Comparison of ENCODE assay signal across 10 mouse cellular contexts in genomic region chr12:108435444-108436015, GRCm38 (mm10).
DNase-seq lines count a peak whose midpoint lies in the region; ATAC-seq and TF ChIP-seq lines count a peak whose summit lies in the region.
"Had no signal": no experiment of that assay in that cellular context is flagged by ENCODE, and none has a peak within 500 bp of the region (broad histone marks: within the 10 kb centered on the region; RNA-seq: fewer than 3 reads in every experiment).

No protein-coding gene starts in this region.

- TF ChIP-seq CTCF in lung, postnatal 0 days (IDR thresholded peaks at IDR 0.05) = no peak

- no peaks in the 10 kb centered on the region for H3K27me3 ChIP-seq in embryonic facial prominence, embryonic 13.5 days
- H3K27me3 ChIP-seq in embryonic facial prominence, embryonic 10.5 days (replicated peaks; ENCODE audit: low read depth, poor library complexity, severe bottlenecking) = no peaks in the 10 kb centered on the region
- H3K27me3 ChIP-seq in hindbrain, embryonic 13.5 days = no peaks in the 10 kb centered on the region
- H3K27me3 ChIP-seq in hindbrain, embryonic 14.5 days (ENCODE audit: control insufficient read depth, insufficient read depth, low read length) = no peaks in the 10 kb centered on the region
- no peaks in the 10 kb centered on the region for H3K27me3 ChIP-seq in lung, postnatal 0 days (replicated peaks; ENCODE audit: insufficient read depth, low read length)

- no peak for TF ChIP-seq EP300 in lung, postnatal 0 days (IDR thresholded peaks at IDR 0.05)

- no peak overlapping the region for H3K4me2 ChIP-seq in embryonic facial prominence, embryonic 13.5 days
- H3K4me2 ChIP-seq in hindbrain, embryonic 13.5 days = no peak overlapping the region
- no peak overlapping the region for H3K4me2 ChIP-seq in hindbrain, embryonic 14.5 days (replicated peaks)
- H3K4me2 ChIP-seq in lung, postnatal 0 days (replicated peaks; ENCODE audit: low read depth, low read length) = no peak overlapping the region

- H3K36me3 ChIP-seq in embryonic facial prominence, embryonic 13.5 days = no peaks in the 10 kb centered on the region
- H3K36me3 ChIP-seq in embryonic facial prominence, embryonic 10.5 days (replicated peaks) = no peaks in the 10 kb centered on the region
- no peaks in the 10 kb centered on the region for H3K36me3 ChIP-seq in hindbrain, embryonic 13.5 days
- H3K36me3 ChIP-seq in hindbrain, embryonic 14.5 days (replicated peaks; ENCODE audit: control insufficient read depth, insufficient read depth) = no peaks in the 10 kb centered on the region
- no peaks in the 10 kb centered on the region for H3K36me3 ChIP-seq in lung, postnatal 0 days (ENCODE audit: insufficient read depth, low read length)

- WGBS in embryonic facial prominence, embryonic 13.5 days = 65% methylated on average over 12 of the region's 12 CpGs
- WGBS in embryonic facial prominence, embryonic 10.5 days = 60% methylated on average over 12 of the region's 12 CpGs
- 59% methylated on average over 12 of the region's 12 CpGs for WGBS in hindbrain, embryonic 13.5 days
- 56% methylated on average over 12 of the region's 12 CpGs for WGBS in hindbrain, embryonic 14.5 days
- 57% methylated on average over 12 of the region's 12 CpGs for WGBS in lung, postnatal 0 days

- no peak for DNase-seq in embryonic facial prominence, embryonic 10.5 days (ENCODE audit: low spot score)
- no peak for DNase-seq in hindbrain, embryonic 14.5 days (ENCODE audit: low spot score)
- DNase-seq in lung, postnatal 0 days (ENCODE audit: low spot score) = peak; percentile 72
- DNase-seq in lung, adult 18-20 months = no peak
- DNase-seq in retina, postnatal 1 day = peak; percentile 59
- DNase-seq: gastrocnemius, postnatal 10 days; kidney, adult 11 months had no signal

- no peaks in the 10 kb centered on the region for H3K9me3 ChIP-seq in embryonic facial prominence, embryonic 13.5 days
- no peaks in the 10 kb centered on the region for H3K9me3 ChIP-seq in embryonic facial prominence, embryonic 10.5 days
- H3K9me3 ChIP-seq in hindbrain, embryonic 13.5 days = no peaks in the 10 kb centered on the region
- H3K9me3 ChIP-seq in hindbrain, embryonic 14.5 days (ENCODE audit: control insufficient read depth, low read length) = no peaks in the 10 kb centered on the region
- H3K9me3 ChIP-seq in lung, postnatal 0 days (ENCODE audit: low read length) = no peaks in the 10 kb centered on the region

- peak overlapping the region; percentile 62; the same call in 1 of the 2 replicates for H3K27ac ChIP-seq in embryonic facial prominence, embryonic 13.5 days
- no peak overlapping the region for H3K27ac ChIP-seq in embryonic facial prominence, embryonic 10.5 days (replicated peaks)
- peak overlapping the region; percentile 3; the same call in 1 of the 2 replicates for H3K27ac ChIP-seq in hindbrain, embryonic 13.5 days
- H3K27ac ChIP-seq in hindbrain, embryonic 14.5 days = no peak overlapping the region
- H3K27ac ChIP-seq in lung, postnatal 0 days (ENCODE audit: low read length) = peak overlapping the region; percentile 72

- peak overlapping the region; percentile 36; the same call in 1 of the 2 replicates for H3K9ac ChIP-seq in embryonic facial prominence, embryonic 13.5 days
- peak overlapping the region; percentile 43; the same call in 1 of the 2 replicates for H3K9ac ChIP-seq in hindbrain, embryonic 13.5 days
- H3K9ac ChIP-seq in hindbrain, embryonic 14.5 days = no peak overlapping the region
- no peak overlapping the region for H3K9ac ChIP-seq in lung, postnatal 0 days (replicated peaks; ENCODE audit: low read depth)

- ATAC-seq in embryonic facial prominence, embryonic 13.5 days (ENCODE audit: insufficient number of reproducible peaks, insufficient read depth, low FRiP score, low TSS enrichment, low read depth) = no peak
- ATAC-seq in hindbrain, embryonic 13.5 days (ENCODE audit: low FRiP score) = no peak
- ATAC-seq in hindbrain, embryonic 14.5 days (ENCODE audit: low FRiP score) = no peak
- ATAC-seq in lung, postnatal 0 days = peak; percentile 43
- ATAC-seq in erythroid progenitor cell, adult 5-6 weeks (replicated peaks; ENCODE audit: low FRiP score, poor library complexity, severe bottlenecking) = no peak

- no peak overlapping the region for H3K4me3 ChIP-seq in embryonic facial prominence, embryonic 13.5 days
- no peak overlapping the region for H3K4me3 ChIP-seq in embryonic facial prominence, embryonic 10.5 days
- no peak overlapping the region for H3K4me3 ChIP-seq in hindbrain, embryonic 13.5 days
- H3K4me3 ChIP-seq in hindbrain, embryonic 14.5 days (replicated peaks; ENCODE audit: low read length) = no peak overlapping the region
- no peak overlapping the region for H3K4me3 ChIP-seq in lung, postnatal 0 days (ENCODE audit: low read depth, low read length)

- H3K4me1 ChIP-seq in embryonic facial prominence, embryonic 13.5 days = peaks cover 46% of the 10 kb centered on the region
- H3K4me1 ChIP-seq in embryonic facial prominence, embryonic 10.5 days = peaks cover 38% of the 10 kb centered on the region
- peaks cover 58% of the 10 kb centered on the region for H3K4me1 ChIP-seq in hindbrain, embryonic 13.5 days (replicated peaks)
- peaks cover 31% of the 10 kb centered on the region for H3K4me1 ChIP-seq in hindbrain, embryonic 14.5 days (replicated peaks; ENCODE audit: control insufficient read depth, insufficient read depth, low read length)
- H3K4me1 ChIP-seq in lung, postnatal 0 days (ENCODE audit: insufficient read depth, low read depth, low read length) = 0 out of 2 replicates have a peak, but pooled peaks cover 3% of the 10 kb centered on the region

Comparison
In these comparisons a context has a peak if more than half of its experiments do, and no peak if none do; other contexts are left out.
1. H3K27ac ChIP-seq: peak in embryonic facial prominence, embryonic 13.5 days (single experiment), hindbrain, embryonic 13.5 days (single experiment) and lung, postnatal 0 days (single experiment); none in embryonic facial prominence, embryonic 10.5 days (single experiment) and hindbrain, embryonic 14.5 days (single experiment).
2. H3K9ac ChIP-seq: peak in embryonic facial prominence, embryonic 13.5 days (single experiment) and hindbrain, embryonic 13.5 days (single experiment); none in hindbrain, embryonic 14.5 days (single experiment) and lung, postnatal 0 days (single experiment).
3. DNase-seq: peak in lung, postnatal 0 days (single experiment) and retina, postnatal 1 day (single experiment); none in embryonic facial prominence, embryonic 10.5 days (single experiment), hindbrain, embryonic 14.5 days (single experiment) and lung, adult 18-20 months (0 of 2).